Mouse (Mus musculus): ENCODE results near the gene Hist1h2bb.

GRCm38 (mm10) chr13:23728472-23729191 is 17.9 kb upstream of the Hist1h2bb start:
- TF ChIP-seq ETS1 (conservative IDR thresholded peaks at IDR 0.05; ENCODE audit: low read depth, low read length) (no peak), MYC (IDR thresholded peaks at IDR 0.05; ENCODE audit: low read depth, low read length) (no peak), CTCF (conservative IDR thresholded peaks at IDR 0.05 in 1 of 2, IDR thresholded peaks at IDR 0.05 in 1 of 2; ENCODE audit: low read depth in 2 of 2, low read length in 2 of 2) (no peak), ZMIZ1 (IDR thresholded peaks at IDR 0.05; ENCODE audit: low read depth, low read length) (no peak), POLR2A (IDR thresholded peaks at IDR 0.05; ENCODE audit: low read depth, low read length) (no peak), CHD2 (IDR thresholded peaks at IDR 0.05; ENCODE audit: low read length) (no peak), USF2 (conservative IDR thresholded peaks at IDR 0.05; ENCODE audit: low read depth, low read length) (no peak)
